Mouse (Mus musculus) lung, postnatal 14 days (tissue): ENCODE results near the gene Nemp2.
"Not testable (repeated sequence)": the region's sequence is repeated elsewhere in the genome, so short reads cannot be mapped to it uniquely, and the experiment has no call there.

Experiments
- DNase-seq: peaks from one replicate; pipeline ENCODE4 v3.0.0; 2021

Nemp2 gene

DNA sequence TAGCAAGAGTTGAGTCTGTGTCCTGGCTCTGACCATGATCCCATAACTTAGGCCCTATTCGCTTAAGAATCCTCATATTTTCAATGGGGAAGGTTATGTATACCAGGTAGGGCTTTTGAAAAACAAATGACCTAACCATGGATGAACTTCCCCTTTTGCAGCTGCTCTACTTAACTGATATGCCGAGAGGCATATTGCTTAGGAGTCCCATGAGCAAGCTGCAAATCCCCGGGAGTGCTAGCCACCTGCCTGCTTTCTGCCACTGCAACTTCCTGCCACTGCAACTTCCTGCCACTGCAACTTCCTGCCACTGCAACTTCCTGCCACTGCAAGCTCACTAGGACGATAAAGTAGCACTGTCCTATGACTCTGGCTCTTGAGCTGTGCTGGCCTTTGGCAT, 24.6 kb downstream of the Nemp2 start:
- DNase-seq: no peak

- no peak for DNase-seq
Observed at GRCm38 (mm10) chr1:52658160-52658559, 27.7 kb downstream of the Nemp2 start.

DNA sequence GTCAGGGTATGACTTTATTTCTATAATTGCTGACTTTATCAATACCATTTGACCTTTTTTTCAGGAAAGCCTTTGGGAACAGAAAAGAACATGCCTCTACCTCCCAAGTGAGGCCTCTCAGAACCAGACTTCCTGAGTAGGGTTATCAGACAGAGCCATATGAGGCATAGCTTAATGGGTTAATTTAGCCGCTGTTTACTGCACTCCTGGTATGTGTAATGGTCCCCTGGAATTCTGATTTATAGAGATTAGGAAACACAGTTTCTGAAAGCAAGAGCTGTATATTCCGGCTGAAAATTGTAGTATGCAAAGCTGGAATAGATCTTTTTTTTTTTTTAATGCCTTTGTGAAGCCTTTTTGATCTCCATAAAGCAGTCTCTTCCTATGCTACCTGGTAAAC, 29.8 kb downstream of the Nemp2 start:
- DNase-seq: no peak

- DNase-seq: peak; percentile 20
Observed at GRCm38 (mm10) chr1:52660765-52661164, 30.3 kb downstream of the Nemp2 start.

- no peak for DNase-seq
Observed at GRCm38 (mm10) chr1:52663228-52663627, 32.7 kb downstream of the Nemp2 start.

DNA sequence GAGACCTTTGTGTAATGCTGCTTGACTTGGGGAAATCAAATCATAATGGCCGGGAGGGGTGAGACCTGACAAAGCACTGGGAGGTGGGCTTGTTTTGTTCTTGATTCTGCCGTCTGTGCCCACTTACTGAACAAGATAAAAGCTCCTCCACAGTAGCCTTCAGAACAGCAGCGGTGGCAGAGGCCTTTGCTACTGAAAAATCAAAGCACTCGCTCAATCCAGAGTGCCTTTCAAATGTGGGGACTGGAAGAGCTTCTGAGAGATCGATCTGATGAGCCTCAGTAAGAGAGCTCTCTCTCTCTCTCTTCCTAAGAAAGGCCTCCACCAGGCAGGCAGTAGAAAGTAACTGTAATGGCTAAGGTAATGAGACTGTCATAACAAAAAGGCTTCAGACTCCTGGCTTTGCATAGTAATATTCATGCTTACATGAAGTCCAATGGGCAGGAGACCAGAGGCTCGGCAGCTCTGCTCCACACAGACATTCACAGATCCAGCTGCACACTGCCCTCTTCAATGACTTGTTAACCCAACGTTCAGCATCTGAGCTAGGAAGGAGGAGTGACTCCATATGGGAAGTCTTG, 38.3 kb downstream of the Nemp2 start:
- DNase-seq: no peak

DNA sequence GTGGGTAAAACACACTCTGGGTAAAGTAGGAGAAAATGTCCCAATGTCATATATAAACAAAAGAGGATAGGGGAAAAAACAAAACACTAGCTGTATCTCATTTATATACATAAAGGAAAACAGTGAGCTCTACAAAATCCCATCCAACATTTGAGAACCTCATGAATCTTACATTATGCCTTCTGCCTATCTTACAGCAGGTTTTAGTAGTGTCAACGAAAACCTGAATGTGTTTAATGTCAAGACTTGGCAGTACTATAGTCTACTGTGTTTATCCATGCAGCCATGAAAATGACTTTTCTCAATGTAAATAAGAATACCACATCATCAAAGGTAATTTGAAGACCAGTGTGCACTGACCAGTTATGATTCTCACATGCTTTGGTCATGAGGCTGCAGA, 39.4 kb downstream of the Nemp2 start:
- no peak for DNase-seq

DNA sequence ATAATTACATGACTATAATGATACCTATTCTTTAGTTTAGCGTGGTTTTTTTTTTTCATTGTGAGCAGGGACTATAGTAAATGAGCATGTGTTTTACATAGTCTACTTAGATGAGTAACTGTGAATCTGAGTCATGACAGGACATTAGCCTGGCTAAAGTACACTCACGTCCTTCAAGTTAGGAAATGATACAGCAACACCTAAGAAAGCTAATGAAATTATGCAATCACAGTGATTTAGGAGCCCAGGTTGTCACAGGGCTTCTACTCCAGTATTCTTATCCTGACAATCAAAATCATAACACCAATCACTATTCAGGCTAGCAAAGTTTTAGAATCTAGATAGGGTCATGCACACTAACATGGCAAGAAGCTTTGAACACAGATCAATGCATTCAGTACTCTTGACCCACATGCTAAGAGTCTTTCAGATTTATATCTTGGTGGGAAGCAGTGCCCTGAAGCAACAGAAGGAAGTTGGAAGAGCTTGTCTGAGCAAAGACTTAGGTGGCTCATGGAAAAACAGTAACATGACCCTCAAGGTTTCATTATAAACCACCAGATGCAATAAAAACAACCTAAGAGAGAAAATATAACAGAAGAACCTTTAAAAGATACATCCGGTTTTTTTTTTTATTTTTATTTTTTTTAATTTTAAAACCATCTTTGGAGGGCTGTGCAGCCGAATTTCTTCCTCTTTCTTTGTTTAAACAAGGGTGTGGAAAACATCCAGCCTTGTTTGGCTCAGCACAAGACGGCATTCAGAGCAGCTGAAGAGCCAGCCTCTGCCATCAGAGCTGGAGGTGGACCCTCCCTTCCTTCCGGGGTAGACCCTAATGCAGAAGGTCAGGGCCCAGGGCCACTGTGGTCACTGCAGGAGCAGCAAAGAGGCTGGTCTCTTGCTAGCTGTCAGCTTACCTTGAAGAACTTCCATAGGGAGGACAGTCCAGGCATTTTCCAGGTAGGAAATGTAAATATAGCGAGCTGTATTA, 45.4 kb downstream of the Nemp2 start:
- DNase-seq: peak; percentile 28

DNA sequence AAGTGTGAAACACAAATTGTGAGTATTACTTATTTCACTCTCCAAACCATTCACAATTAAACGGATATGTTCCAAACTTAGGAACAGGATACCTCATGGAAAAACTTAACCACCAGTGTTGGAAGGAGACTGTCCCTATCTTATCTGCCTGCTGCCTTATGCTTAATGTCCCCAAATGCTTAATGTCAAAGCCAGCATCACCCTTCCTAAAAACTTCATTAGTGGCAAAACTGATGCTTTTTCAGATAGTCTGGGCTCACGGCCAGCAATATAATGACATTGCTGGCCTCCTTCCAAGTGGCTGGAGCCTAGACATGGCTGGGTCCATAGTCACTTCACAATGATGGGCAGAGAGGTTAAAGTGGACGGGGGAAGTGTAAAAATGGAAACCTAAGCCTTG, 46.1 kb downstream of the Nemp2 start:
- peak; percentile 66 for DNase-seq

DNA sequence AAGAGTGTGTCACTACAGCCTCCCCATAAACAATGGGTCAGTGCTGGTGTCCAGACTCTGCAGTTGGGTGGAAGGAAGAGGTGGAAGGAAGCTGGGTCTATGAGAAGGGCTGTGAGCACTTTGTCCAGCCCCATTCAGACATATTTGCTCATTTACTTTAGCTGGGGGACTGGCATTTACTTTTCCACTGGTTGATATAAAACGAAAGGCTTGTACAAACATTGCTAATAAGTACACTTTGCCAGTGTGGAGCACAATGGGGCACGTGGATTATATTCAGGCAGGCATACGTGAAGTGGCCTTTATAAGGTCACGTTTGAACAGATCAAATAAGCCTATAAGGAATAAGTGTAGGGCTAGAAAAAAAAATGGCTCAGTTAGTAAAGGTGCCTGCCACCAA, 53.0 kb downstream of the Nemp2 start:
- DNase-seq: no peak

DNA sequence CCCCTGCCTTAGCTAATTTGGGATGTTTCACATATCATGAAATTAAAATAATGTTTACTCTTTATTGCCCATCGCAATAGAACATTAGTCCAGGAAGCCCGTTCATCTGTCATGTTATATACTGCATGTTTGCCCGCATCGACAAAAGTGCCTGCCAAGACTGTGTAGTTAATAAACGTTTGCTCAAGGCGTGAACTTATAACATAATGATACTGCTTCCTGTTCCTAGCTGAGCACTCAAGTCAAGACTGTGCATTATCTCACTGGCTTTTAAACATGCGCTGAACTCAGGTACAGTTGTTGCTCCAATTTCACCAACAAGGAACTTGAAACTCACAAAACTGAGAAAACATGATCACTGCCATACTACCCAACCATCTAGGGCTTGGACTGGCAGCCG, 57.1 kb downstream of the Nemp2 start:
- no peak for DNase-seq

DNA sequence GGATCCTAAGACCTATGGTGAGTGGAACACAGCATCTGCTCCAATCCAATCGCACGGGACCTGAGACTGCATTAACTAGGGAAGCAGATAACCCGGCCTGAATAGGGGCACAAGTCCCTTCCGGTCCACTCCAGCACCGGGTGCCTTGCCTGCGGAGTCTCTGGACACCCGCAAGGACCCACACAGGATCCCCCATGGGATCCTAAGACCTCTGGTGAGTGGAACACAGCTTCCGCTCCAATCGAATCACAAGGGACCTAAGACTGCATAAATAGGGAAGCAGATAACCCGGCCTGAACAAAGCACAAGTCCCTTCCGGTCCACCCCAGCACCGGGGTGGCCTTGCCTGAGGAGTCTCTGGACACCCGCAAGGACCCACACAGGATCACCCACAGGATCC, 64.0 kb downstream of the Nemp2 start:
- not testable (repeated sequence) for DNase-seq
